Mouse (Mus musculus) cerebellum, adult 8-10 months (tissue): Measurements from ENCODE around the gene Rps29.

Source experiments
- DNase-seq: peaks from one replicate; pipeline ENCODE4 v3.0.0; 2022

Gene Rps29

DNA sequence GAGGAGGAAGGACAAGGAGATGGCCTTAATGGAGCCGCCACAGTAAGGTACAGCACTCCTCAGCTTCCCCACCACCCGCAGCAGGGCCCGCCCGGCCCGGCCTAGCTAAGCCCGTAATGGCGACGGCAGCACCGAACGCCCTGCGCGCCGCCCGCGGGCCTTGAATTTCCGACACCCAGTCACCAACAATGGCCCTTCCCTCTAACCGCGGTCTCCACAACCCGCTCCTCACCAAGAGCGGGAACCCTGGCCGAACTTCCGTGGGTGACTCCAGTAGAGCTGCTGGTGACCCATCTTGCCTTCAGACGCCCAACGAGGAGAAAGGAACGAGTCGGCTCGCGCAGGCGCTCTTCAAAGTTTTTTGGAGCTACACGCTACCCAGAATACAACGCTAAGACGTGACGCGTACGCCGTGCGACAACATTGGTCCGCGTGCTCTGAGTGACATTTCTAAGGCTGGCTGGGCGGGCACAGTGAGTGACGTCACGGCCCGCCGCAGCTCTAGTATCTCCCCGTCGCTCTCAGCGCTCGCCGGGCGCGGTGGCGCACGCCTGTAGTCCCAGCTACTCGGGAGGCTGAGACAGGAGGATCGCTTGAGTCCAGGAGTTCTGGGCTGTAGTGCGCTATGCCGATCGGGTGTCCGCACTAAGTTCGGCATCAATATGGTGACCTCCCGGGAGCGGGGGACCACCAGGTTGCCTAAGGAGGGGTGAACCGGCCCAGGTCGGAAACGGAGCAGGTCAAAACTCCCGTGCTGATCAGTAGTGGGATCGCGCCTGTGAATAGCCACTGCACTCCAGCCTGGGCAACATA is at the start of gene Rps29:
TSS of gene Rps29 (minus strand) at position 422 of the 813 bp plus-strand sequence.
- DNase-seq = peak; percentile 97

DNA sequence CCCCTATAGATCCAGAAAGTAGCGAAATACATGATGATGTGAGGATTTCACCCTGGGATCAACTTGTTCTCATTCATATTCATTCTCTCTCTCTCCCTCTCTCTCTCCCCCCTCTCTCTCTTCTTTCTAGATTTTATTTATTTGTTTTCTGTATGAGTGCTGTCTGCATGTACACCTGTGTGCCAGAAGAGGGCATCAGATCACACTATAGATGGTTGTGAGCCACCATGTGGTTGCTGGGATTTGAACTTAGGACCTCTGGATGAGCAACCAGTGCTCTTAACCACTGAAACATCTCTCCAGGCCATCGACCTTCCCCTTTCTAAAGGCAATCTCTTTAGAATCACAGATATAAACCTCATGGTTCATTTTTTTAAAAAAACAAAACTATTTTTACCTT is 49.5 kb upstream of the Rps29 start:
- no peak for DNase-seq

DNA sequence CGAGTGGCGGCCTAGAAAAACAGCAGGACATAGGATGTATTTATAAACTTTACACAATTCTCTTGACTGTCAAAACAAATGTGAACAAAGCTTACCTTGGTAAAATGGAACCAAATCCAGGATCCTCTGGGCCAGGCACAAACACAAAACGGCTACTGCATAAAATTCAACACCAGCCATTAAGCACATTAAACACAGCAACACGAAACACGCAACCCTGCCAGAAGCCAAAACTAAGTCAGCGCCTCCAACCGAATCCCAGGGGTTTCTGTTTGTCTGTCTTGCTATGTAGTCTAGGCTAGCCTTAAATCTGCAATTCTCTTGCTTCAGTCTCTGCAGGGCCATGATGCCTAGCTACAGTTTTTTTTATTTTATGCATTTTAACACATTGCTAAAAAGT is 48.9 kb upstream of the Rps29 start:
- DNase-seq = no peak

DNA sequence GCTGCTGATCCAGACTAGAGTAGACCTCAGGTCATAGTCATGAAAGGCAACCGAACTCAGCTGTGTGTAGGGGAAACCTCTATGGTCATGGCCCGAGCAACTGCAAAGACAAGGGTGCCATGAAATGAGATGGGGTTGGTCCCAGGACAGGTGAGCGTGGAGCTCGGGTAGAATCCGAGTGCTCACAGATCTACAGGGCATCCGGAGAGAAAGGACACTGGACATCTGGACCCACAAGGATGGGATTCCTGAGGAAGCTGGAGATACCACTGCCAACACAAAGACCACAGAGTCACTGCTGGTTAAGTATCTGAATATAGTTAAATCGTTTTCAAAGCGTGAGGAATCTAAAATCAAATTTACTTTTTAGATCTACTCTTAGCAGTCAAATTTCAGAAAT is 48.4 kb upstream of the Rps29 start:
- no peak for DNase-seq

DNA sequence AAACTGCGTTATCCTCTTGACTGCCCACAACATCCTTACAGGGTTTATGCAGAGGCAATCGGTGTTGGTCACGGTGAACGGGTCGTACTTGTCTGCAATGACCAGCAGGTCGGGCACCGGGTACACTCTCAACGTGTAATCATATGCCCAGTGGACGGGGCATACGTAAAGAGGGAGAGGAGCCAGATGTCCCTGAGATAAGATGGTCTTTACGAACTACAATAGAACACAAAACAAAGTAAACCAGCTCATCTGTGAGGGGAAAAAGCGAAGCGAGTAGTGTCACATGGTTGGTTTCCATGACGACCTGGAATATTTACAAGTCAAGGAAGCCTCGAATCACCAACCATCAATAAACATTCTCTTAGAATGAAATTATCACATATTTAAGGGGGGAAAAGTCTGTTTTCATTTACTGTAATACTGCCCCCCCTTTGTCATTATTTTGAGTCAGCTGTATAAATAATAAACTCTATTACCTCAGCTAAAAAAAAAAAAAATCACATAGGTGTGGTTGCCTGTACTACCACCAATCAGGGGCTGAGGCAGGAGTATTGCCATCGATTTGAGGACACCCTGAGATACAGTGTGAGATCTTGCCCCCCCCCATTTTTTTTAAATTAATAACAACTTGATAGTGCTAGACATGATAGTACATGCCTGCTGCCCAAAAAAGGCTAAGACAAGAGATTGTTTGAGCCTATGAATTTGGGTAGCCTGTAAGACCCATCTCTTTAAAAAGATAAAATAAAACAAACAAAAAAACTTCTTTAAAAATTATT is 45.3 kb upstream of the Rps29 start, which contains the start of gene Gm49384:
TSS of gene Gm49384 (minus strand) at position 216 of the 782 bp plus-strand sequence.
- no peak for DNase-seq

DNA sequence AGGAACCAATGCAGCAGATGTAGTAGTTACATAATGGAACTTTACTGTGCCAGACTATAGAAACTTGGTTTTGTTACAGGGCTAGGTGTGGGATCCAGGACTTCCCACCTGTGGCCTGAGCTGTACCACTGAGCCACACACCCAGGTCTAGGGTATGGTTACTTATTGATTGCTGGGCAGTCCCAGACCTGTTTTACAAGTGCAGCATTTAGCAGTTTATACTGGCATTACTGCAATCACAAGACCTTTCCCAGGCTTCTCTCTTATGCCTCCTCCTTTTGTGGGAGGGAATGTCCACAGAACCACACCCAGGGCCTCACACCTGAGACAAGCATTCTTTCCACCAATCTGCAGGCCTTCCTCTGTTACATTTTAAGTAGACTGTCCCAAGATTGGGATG is 40.0 kb upstream of the Rps29 start:
- no peak for DNase-seq

DNA sequence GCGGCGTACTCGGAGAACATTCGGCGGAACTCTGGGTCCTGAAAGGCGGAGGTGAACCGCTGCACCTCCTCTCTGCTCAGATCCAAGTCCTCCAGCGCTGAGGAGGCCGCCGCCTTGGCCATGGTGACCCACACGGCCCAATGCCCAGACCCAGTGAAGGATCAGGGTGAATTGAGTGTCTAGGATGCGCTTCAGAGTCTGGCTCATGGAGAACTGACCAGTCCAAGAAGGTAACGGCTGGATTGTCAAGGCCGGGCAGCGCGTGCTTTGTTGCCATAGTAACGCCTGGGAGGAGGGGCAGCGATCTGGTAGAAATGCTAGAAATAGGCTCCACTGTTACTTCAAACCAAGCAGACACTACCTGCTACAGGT is 39.2 kb upstream of the Rps29 start, which contains the start of gene Dnaaf2:
TSS of gene Dnaaf2 (minus strand) at position 266 of the 372 bp plus-strand sequence.
- no peak for DNase-seq

DNA sequence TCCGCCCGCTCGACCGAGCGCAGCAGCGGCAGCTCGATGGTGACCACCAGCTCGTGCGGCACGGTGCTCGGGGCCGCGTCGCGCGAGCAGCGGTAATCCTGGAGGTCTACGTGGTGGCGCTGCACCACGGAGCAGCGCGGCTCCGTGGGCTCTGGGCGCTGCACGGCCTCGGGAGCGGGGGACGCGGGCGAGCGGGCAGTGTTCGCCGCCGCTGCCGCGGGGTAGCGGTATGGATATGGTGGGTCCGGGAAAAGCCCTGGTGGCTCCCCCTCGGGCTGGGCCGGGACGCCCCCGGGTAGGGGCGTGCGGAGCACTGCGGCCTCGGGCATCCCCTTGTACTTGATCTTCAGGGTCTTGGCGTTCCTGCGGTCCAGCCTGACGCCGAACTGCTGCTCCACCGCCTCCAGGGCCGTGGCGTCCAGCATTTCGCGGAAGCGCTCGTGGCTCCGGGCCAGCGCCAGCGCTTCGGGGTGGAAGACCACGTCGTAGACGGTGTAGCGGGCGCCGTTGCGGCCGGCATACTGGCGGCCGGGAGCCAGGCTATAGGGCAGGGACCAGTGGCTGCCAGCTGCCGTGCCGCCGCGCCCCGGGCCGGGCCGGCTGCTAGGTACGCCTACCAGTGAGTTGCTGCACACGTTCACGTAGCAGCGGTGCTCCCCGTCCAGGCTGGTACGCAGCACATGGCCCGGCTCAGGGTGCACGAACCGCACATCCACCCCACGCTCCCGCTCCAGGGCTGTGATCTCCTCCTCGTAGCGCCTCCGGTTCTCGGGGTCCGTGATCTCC is 38.6 kb upstream of the Rps29 start:
- DNase-seq = peak; percentile 59

DNA sequence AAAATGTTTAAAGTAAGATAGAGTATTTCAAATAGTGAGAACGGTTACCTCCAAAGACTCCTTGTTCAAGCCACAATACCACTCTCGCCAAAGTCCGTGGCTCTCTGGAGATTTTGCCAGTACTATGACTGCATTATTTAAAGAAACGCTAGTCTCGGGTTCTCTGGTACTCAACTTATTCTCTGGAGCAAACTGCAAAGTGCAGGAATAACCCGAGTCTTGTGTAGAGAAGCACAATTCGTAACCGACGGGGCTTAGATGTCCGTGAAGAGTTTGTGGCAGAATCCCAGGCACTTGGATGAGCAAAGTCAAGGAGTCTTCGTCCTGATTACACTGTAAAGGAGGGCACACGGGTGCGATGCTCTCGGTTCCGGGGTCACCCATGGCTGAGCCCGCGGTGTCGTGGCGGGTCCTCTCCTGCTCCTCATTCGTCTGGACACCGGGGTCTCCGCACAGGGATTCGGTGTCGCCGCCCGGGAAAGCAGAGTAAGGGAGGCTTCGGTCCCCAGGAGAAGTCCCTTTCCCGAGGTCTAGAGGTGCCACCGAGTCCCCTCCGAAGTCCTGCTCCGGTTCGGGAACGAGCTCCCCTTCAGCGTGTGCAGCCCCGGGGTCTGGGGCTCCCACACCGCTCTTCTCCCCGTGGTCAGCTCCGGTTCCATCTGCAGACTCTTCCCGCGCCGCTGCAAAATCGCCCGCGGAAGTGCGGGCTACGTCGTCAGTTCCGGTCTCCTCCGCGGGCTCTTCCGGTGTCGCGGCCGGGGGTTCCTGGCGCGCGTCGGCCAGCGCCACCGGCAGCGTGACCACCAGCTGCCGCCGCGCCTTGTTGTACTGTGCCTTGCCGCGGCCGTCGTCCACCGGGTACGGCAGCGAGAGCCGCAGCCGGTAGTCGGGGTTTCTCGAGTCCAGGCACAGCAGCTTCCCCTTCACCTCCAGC is 37.7 kb upstream of the Rps29 start, which contains the start of gene Gm49383:
TSS of gene Gm49383 (minus strand) at position 661 of the 934 bp plus-strand sequence.
- DNase-seq = peak; percentile 59

DNA sequence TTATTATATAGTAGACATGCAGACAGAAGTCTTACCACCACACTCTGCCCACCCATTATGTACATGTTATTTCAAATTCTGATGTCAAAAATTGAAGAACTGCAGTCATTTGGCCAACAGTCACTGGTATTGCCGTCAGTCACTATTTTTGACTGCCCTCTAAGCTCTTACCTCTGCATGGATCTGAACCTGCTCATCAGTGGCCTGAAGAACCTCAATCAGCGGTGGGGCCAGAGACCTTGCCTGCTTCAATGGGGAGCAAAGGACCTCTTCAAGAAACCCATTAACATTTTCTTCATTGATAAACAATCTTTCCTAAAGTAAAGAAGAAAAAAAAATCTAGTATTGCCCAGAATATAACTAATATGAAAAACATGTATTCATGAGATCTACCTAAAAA is 33.7 kb upstream of the Rps29 start:
- no peak for DNase-seq

DNA sequence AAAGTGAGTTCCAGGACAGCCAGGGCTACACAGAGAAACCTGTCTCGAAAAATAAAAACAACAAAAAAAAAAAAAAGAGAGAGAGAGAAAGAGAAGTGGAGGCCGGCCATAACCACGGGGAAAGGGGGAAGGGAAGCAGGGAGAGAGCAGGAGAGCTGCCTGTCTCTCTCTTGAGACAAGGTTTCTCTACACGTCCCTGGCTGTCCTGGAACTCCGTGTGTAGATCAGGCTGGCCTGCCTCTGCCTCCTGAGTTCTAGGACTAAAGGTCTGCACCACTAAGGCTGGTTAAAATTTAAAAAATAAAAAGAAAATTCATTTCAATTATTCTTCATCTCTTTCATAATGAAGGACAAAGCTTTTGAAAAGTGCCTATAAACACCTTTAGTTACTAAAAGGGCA is 32.4 kb upstream of the Rps29 start:
- no peak for DNase-seq

DNA sequence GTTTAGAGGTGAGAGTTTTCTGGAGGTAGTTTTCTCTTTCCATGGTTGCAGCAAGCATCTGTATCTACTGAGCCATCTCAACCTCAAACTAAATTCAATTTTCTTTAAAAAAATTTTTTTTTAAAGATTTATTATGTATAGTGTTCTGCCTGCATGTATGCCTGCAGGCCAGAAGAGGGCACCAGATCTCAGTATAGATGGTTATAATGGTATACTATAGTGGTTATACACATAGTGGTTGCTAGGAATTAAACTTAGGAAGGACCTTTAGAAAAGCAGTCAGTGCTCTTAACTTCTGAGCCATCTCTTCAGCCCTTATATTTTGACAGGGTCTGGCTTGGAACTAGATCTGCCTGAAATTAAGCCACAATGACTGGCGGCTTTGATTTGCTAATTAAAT is 31.5 kb upstream of the Rps29 start:
- DNase-seq = no peak

DNA sequence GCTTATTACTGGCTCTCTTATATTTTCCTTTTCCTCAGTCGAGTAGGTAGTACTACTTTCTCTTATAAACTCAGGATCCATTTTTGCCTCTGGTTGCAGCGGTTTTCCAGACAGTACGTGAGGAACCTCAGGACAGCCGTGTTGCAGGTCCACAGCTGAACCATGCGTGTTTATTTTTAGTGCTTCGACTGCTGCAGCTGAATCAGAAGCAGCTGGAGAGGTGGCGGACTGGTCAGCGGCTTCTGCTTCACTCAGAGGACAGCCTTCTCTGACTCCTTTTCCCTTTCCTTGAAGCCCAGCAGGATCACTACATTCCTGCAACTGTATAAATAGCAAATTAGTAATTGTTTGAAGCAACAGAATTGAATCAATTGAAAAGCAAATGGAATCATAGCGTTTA is 31.1 kb upstream of the Rps29 start:
- no peak for DNase-seq

DNA sequence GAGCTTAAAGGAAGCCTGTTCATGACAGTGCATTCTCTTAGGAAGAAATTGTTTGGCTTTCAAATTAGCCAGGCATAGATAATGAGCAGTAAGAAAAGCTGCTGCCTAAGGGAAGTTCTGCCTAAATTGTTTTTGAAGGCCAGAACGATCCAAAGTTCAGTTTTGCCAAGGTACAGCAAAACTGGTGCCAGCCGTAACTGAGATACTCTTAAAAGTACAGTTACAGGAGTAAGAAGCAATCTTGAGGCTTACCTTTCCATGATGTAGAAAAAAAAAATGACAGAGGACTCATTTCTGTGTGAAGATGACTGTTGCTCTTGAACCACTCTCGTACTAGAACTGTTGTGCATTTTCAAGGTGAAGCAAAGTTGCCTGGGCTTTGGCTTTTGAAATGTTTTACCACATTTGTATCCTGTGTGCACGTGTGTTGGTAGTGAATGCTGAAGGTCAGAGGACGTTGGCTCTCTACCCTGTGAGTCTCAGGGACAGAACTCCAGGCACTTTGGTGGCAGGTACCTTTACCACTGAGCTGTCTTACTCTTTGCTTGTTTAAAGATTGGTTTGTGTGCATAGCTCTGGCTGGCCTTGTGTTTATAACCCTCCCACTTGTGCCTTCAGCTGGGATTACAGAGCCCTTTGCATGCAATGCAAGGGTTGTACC is 28.0 kb upstream of the Rps29 start:
- DNase-seq = no peak

DNA sequence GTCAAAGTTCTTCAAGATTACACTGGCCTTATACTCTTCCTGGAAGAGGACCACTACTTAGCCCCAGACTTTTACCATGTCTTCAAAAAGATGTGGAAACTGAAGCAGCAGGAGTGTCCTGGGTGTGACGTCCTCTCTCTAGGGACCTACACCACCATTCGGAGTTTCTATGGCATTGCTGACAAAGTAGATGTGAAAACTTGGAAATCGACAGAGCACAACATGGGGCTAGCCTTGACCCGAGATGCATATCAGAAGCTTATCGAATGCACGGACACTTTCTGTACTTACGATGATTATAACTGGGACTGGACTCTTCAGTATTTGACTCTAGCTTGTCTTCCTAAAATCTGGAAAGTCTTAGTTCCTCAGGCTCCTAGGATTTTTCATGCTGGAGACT is 26.4 kb upstream of the Rps29 start:
- DNase-seq = no peak

DNA sequence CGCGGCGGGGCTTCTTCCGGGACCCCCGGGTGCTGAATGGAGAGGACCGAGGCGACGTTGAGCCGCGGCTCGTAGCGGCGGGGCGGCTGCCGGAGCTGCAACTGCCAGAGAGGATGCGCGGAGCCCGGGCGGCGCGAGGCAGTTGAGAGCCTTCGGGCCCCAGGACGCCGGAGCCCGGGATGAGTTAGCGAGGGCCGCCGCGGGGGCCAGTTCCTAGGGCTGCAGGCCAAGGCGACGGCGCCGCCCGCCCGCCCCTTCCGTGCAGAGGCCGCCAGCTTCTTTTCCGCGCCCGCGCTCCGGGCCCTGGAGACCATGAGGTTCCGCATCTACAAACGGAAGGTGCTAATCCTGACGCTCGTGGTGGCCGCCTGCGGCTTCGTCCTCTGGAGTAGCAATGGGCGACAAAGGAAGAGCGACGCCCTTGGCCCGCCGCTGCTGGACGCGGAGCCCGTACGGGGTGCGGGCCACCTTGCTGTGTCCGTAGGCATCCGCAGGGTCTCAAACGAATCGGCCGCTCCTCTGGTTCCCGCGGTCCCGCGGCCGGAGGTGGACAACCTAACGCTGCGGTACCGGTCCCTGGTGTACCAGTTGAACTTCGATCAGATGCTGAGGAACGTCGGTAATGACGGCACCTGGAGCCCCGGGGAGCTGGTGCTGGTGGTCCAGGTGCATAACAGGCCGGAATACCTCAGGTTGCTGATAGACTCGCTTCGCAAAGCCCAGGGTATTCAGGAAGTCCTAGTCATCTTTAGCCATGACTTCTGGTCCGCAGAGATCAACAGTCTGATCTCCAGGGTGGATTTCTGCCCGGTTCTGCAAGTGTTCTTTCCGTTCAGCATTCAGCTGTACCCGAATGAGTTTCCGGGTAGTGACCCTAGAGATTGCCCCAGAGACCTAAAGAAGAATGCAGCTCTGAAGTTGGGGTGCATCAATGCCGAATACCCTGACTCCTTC is 25.6 kb upstream of the Rps29 start:
- DNase-seq = no peak

DNA sequence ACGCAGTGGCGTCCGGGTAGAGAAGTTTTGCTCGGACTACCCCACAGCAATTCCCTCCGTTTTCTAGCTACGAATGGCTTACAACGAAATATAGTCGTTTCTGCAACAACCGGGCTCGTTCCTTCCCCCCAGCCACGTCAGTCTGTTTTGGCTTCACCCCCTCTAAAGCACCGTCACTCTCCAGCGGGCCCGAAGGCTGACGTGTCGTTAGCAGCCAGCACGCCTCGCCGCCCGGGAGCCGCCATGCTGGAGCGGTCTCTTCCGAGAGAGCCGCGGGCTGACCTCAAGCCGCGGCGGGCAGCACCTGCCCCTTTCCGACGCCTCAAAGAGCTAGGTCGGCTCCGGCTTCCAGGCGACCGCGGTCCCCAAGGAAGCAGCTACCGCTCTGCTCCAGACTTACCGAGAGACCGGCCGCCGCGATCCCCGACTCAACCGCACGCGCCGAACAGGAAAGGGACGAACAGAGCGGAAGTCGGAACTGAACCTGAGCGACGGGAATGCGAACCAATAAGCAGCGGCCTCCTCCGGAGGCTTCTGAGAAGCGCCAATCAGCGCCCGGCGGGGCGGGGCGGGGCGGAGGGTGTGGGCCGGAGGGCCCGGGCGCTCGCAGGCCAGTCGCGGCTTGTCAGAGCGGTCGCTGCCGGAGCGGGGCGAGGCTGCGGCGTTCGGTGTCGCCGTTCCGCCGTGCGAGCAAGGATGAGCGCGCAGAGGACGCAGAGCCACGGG is 24.8 kb upstream of the Rps29 start, which contains the start of the genes Rpl36al and Mgat2:
TSS of gene Rpl36al (minus strand) at position 501 of the 726 bp plus-strand sequence.
TSS of gene Mgat2 (plus strand) at position 575 of the 726 bp plus-strand sequence.
- DNase-seq = peak; percentile 99

DNA sequence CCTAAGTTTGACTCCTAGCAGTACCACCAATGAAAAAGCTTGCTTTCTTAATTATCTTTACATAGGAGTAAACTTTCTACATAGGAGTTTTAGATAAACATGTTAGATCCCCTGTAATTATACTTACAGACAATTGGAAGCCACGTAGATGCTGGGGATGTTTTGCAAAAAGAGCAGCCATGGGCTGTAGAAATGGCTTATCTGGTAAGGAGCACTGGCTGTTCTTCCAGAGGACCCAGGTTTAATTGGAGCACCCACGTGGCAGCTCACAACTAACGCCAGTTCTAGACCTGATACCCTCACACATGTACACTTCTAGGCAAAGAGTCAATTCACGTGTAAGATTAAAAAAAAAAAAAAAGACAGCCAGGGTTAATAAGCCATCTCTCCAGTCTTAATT is 22.8 kb upstream of the Rps29 start:
- DNase-seq = no peak

DNA sequence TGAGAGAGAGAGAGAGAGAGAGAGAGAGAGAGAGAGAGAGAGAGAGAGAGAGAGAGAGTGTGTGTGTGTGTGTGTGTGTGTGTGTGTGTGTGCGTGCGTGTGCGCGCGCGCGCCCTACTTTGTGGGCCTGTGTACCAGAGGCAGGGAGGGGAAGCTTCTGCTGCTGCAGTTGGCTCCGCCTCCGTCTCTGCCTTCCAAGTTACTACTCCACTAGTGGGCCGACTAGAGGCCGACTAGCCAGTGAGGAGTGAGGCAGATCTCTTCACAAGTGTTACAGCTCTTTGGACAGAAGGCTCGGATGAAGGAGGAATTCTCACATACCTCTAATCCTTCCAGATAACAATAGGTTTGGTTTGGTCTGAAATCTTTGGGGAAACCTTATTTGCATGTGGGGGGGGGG is 20.4 kb upstream of the Rps29 start:
- DNase-seq = no peak
